ENCODE assay signal across 8 mouse cellular contexts in genomic region chr6:145047445-145047857, GRCm38 (mm10). TPM values are rescaled to one million over a fixed set of nuclear protein-coding genes. Genes with fewer than 3 reads are reported as not detected.
A peak's percentile ranks its signal among the peaks of the same experiment; 100 is the strongest.
DNase-seq lines count a peak whose midpoint lies in the region; ATAC-seq lines count a peak whose summit lies in the region.

No protein-coding gene starts in this region.

- no peaks in the 10 kb centered on the region for H3K36me3 ChIP-seq in kidney, embryonic 16.5 days (ENCODE audit: insufficient read depth, low read length)
- H3K36me3 ChIP-seq in embryonic facial prominence, embryonic 10.5 days (replicated peaks), result peaks cover 9% of the 10 kb centered on the region
- H3K36me3 ChIP-seq in hindbrain, embryonic 11.5 days (ENCODE audit: control insufficient read depth, insufficient read depth, low read length), result no peaks in the 10 kb centered on the region
- H3K36me3 ChIP-seq in limb, embryonic 12.5 days, result no peaks in the 10 kb centered on the region

- WGBS in kidney, embryonic 16.5 days, result 28% methylated on average over 15 of the region's 15 CpGs
- WGBS in embryonic facial prominence, embryonic 10.5 days, result 1% methylated on average over 15 of the region's 15 CpGs
- 3% methylated on average over 15 of the region's 15 CpGs for WGBS in hindbrain, embryonic 11.5 days
- WGBS in limb, embryonic 12.5 days, result 34% methylated on average over 15 of the region's 15 CpGs

- H3K9me3 ChIP-seq in kidney, embryonic 16.5 days (ENCODE audit: low read length), result no peaks in the 10 kb centered on the region
- no peaks in the 10 kb centered on the region for H3K9me3 ChIP-seq in embryonic facial prominence, embryonic 10.5 days
- no peaks in the 10 kb centered on the region for H3K9me3 ChIP-seq in hindbrain, embryonic 11.5 days (ENCODE audit: control insufficient read depth, low read length)
- no peaks in the 10 kb centered on the region for H3K9me3 ChIP-seq in limb, embryonic 12.5 days

- H3K4me2 ChIP-seq in kidney, embryonic 16.5 days (replicated peaks; ENCODE audit: low read depth, low read length), result peak overlapping the region; percentile 92
- H3K4me2 ChIP-seq in hindbrain, embryonic 11.5 days (replicated peaks; ENCODE audit: low read depth, low read length), result peak overlapping the region; percentile 99
- H3K4me2 ChIP-seq in limb, embryonic 12.5 days, result peak overlapping the region; percentile 98

- no peak overlapping the region for H3K27ac ChIP-seq in kidney, embryonic 16.5 days (ENCODE audit: low read length)
- H3K27ac ChIP-seq in embryonic facial prominence, embryonic 10.5 days (replicated peaks), result peak overlapping the region; percentile 90
- H3K27ac ChIP-seq in hindbrain, embryonic 11.5 days (ENCODE audit: low read depth, low read length), result peak overlapping the region; percentile 61
- no peak overlapping the region for H3K27ac ChIP-seq in limb, embryonic 12.5 days

- no peak for ATAC-seq in kidney, embryonic 16.5 days (ENCODE audit: low FRiP score, low TSS enrichment)
- peak; percentile 61; the same call in 1 of the 2 replicates for ATAC-seq in hindbrain, embryonic 11.5 days (ENCODE audit: low FRiP score)
- ATAC-seq in limb, embryonic 12.5 days (ENCODE audit: insufficient number of reproducible peaks, insufficient read depth, low FRiP score, low TSS enrichment, low read depth), result no peak

- peaks cover 6% of the 10 kb centered on the region for H3K4me1 ChIP-seq in kidney, embryonic 16.5 days (ENCODE audit: insufficient read depth, low read length)
- H3K4me1 ChIP-seq in embryonic facial prominence, embryonic 10.5 days, result peaks cover 62% of the 10 kb centered on the region
- peaks cover 5% of the 10 kb centered on the region; the same call in 1 of the 2 replicates for H3K4me1 ChIP-seq in hindbrain, embryonic 11.5 days (replicated peaks; ENCODE audit: control insufficient read depth, insufficient read depth, low read length)
- H3K4me1 ChIP-seq in limb, embryonic 12.5 days (replicated peaks), result peaks cover 22% of the 10 kb centered on the region

- 0 out of 2 replicates have a peak overlapping the region, but pooled peaks have one; percentile 22 for H3K9ac ChIP-seq in kidney, embryonic 16.5 days (replicated peaks; ENCODE audit: low read length)
- H3K9ac ChIP-seq in hindbrain, embryonic 11.5 days (ENCODE audit: low read depth, low read length), result peak overlapping the region; percentile 83
- H3K9ac ChIP-seq in limb, embryonic 12.5 days (replicated peaks), result peak overlapping the region; percentile 58

- peak overlapping the region; percentile 48 for H3K4me3 ChIP-seq in kidney, embryonic 16.5 days (ENCODE audit: low read length)
- H3K4me3 ChIP-seq in embryonic facial prominence, embryonic 10.5 days, result peak overlapping the region; percentile 70
- H3K4me3 ChIP-seq in hindbrain, embryonic 11.5 days (ENCODE audit: low read depth, low read length), result peak overlapping the region; percentile 56
- H3K4me3 ChIP-seq in limb, embryonic 12.5 days (replicated peaks), result peak overlapping the region; percentile 48

- no peak for DNase-seq in kidney, postnatal 36 days
- DNase-seq in embryonic facial prominence, embryonic 10.5 days (ENCODE audit: low spot score), result peak; percentile 81
- DNase-seq in hindbrain, embryonic 11.5 days (ENCODE audit: low spot score), result peak; percentile 84
- DNase-seq in right cerebral cortex, adult 18-20 months, result peak; percentile 51
- DNase-seq in spleen, postnatal 36 days (ENCODE audit: low spot score in 2 of 2), result no peak
- no peak for DNase-seq in T-cell, adult 2 months (ENCODE audit: low spot score)

- H3K27me3 ChIP-seq in kidney, embryonic 16.5 days (ENCODE audit: insufficient read depth, low read length), result peaks cover 9% of the 10 kb centered on the region; the same call in 1 of the 2 replicates
- peaks cover 11% of the 10 kb centered on the region for H3K27me3 ChIP-seq in embryonic facial prominence, embryonic 10.5 days (replicated peaks; ENCODE audit: low read depth, poor library complexity, severe bottlenecking)
- no peaks in the 10 kb centered on the region for H3K27me3 ChIP-seq in hindbrain, embryonic 11.5 days (ENCODE audit: control insufficient read depth, insufficient read depth, low read length)
- H3K27me3 ChIP-seq in limb, embryonic 12.5 days, result peaks cover 19% of the 10 kb centered on the region

RNA-seq across cellular contexts. Expression of gene Bcat1, which starts 28.5 kb away (rescaled TPM):
- 7.1 and 9.2 TPM in 2 replicates for polyA plus RNA-seq in kidney, embryonic 16.5 days (2015; fragmentation: Nextera tagmentation; extraction: Ambion mirVana)
- 126 and 141 TPM in 2 replicates for polyA plus RNA-seq in embryonic facial prominence, embryonic 10.5 days (2016; fragmentation: Nextera tagmentation; extraction: Ambion mirVana)
- 116 and 135 TPM in 2 replicates for polyA plus RNA-seq in hindbrain, embryonic 11.5 days (2014; fragmentation: Nextera tagmentation; extraction: Ambion mirVana)
- polyA plus RNA-seq in limb, embryonic 12.5 days (2016; fragmentation: Nextera tagmentation; extraction: Ambion mirVana), result 36.9 and 41.7 TPM in 2 replicates

Comparison
In these comparisons a context has a peak if more than half of its experiments do, and no peak if none do; other contexts are left out.
1. H3K27ac ChIP-seq: peak in embryonic facial prominence, embryonic 10.5 days (single experiment) and hindbrain, embryonic 11.5 days (single experiment); none in kidney, embryonic 16.5 days (single experiment) and limb, embryonic 12.5 days (single experiment).
2. H3K9ac ChIP-seq: peak in every context shown above with its lines; median percentile 83 in hindbrain, embryonic 11.5 days; 58 in limb, embryonic 12.5 days; 22 in kidney, embryonic 16.5 days.
3. DNase-seq: peak in embryonic facial prominence, embryonic 10.5 days (single experiment), hindbrain, embryonic 11.5 days (single experiment) and right cerebral cortex, adult 18-20 months (single experiment); none in kidney, postnatal 36 days (0 of 2), spleen, postnatal 36 days (0 of 2) and T-cell, adult 2 months (single experiment).
4. Peak in every context shown above with its lines, with median percentiles within 50 percentile points of each other: H3K4me2 ChIP-seq and H3K4me3 ChIP-seq.